Mouse (Mus musculus) lung, adult 2 months (tissue): Measurements from ENCODE around the gene Tspoap1.

Experiments
- CTCF ChIP-seq: fragments of 200-500 bp; IDR thresholded peaks from 2 replicates; pipeline ENCODE4 v1.5.1; 2011; ENCODE audit warnings: mild to moderate bottlenecking, low read length, control low read depth; ENCODE audit not compliant: insufficient read depth
- POLR2A ChIP-seq: fragments of 200-500 bp; IDR thresholded peaks from 2 replicates; pipeline ENCODE4 v1.6.1; 2011; ENCODE audit warnings: low read depth, mild to moderate bottlenecking, control low read depth, low read length, borderline replicate concordance; ENCODE audit errors: extremely low read depth

DNA sequence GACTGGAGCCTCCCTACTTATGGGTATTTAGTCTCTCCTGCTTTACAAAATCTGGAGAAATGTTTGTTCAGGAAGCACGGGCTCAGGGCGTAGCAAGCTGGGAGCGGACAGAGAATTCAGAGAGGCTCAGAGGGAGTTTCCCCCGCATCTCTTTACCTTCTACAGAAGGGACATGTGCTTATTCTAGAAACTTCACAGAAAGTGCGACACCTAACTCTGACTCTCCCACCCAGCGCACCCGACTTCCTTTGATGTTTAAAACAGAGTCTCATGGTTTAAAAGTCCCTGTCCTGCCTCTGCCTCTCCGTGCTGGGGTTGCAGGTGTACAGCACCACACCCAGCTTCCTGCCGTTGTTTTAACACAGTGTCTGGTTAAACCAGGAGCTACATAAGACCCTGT lies 39.5 kb upstream of the Tspoap1 start:
- no peak for TF ChIP-seq CTCF
- no peak for TF ChIP-seq POLR2A
